Mouse (Mus musculus): ENCODE measurements at regions not wholly inside any gene's neighbourhood (a gene's known extent, or its start where the extent isn't known, plus 50 kb on each side); places are given as distances from the start of the nearest gene placed in this dataset.
"Not testable (repeated sequence)": the region's sequence is repeated elsewhere in the genome, so short reads cannot be mapped to it uniquely, and the experiment has no call there.

GRCm38 (mm10) chr12:23216521-23216920, 563.5 kb downstream of the Gm10330 start:
- not testable (repeated sequence) for DNase-seq (ENCODE audit: low spot score)

GRCm38 (mm10) chr12:23189546-23189945, 590.5 kb downstream of the Gm10330 start:
- DNase-seq (ENCODE audit: low spot score), result peak; percentile 70

- DNase-seq (ENCODE audit: low spot score), result peak; percentile 12
These were observed 591.0 kb downstream of the Gm10330 start for GRCm38 (mm10) chr12:23189110-23189509.
